Mouse (Mus musculus) spleen, postnatal 14 days (tissue): ENCODE measurements around the gene Tra2a.

ENCODE experiments used
- DNase-seq, 2 experiments: peaks; one replicate each; pipeline ENCODE4 v3.0.0; 2021 to 2022; ENCODE audit warnings: low spot score in 2 of 2

Gene Tra2a

DNA sequence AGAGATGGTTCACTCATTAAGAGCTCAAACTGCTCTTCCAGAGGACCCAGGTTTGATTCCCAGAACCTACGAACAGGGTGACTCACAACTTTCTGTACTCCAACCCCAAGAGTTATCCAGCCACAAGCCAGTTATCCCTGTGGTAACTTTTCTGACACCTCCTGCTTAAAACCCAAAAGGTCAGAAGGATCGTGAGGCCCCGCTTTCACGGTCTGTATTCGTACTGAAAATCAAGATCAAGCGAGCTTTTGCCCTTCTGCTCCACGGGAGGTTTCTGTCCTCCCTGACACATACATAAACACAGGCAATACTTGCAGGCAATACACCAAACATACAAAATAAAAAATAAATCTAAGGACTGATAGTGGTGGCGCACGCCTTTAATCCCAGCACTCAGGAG lies 27.5 kb downstream of the Tra2a start:
- peak; percentile 100 for DNase-seq

DNA sequence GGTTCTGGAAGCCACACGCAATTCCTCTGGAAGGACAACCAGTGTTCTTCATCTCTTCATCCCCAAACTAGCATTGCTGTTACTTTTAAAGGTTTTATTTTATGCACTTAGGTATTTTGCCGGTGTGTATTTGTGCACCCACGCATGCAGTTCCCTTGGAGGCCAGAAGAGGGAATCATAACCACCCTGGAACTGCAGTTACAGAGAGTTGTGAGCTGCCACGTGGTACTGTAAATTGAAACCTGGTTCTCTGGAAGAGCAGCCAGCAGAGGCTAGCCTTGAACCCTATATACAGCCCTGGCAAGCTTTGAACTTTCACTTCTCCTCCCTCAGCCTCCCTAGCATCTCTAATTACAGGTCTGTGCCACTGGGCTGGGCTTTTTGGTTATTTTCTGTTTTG lies 30.5 kb downstream of the Tra2a start:
- no peak for DNase-seq

DNA sequence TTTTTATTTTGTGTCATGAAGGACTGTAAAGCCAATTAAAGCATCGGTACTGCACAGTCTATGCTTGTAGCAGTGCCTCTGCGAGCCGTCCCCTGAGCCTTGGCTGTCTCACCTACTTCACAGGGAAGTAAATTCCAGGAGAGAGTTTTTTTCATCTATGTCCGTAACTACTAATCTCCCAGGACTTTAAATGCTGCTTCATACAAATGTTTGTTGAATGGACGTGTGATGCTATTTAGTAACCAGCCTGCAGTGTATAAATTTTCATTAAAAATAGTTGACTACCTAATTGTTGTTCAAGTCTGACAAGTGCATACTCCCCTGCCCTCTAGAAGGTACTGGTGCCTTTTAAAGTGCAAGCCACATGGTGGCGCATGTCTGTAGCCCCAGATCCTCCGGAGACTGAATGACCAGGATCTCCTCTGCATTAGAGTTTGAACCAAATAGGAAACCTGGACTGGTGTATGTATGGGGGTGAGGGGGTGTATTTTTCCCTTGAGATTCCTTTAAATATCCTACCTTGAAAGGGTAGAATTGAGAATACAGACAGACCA lies 35.6 kb downstream of the Tra2a start:
- no peak for DNase-seq

DNA sequence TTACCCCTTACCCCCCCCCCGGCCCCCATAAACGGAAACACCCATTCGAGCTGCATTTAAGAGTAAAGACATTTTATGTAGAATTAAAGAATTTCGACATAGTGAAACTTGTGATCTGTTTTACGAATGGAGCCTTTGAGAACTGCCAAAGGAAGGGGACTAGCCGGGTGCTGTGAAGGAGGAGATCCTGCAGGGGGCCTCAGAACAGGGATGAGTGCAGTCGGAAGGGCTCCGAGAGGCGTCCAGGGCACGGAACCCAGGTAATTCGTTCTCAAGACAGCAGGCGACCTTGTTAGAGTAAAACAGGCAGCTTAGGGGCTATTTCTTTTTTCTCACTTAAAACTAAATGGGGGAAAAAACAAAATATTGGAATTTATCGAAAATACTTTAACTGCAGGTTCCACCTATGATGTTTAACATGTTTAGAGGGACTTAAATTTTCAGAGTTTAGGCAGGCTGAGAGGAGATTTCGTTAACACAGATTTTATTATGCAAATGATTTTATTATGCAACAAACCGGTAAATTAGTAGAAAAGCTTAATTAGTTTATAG lies 36.6 kb downstream of the Tra2a start:
- no peak for DNase-seq

DNA sequence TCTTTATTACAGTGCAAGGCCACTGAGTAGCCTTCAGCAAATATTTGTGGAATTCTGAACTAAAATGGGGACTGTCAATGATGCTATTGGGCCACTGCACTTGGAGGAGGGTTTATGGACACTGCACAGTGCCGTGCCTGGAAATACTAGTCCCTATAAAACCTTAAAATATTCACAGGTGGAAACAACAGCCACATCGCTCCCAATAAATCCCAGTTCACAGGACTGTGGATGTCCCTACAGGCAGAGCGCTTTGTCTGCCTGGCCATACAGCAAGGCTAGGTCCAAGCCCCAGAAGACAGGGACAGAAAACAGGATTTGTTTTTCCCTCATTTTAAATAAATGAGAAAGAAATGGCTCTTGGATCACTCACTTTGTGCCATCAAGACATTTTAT lies 38.1 kb downstream of the Tra2a start:
- no peak for DNase-seq

DNA sequence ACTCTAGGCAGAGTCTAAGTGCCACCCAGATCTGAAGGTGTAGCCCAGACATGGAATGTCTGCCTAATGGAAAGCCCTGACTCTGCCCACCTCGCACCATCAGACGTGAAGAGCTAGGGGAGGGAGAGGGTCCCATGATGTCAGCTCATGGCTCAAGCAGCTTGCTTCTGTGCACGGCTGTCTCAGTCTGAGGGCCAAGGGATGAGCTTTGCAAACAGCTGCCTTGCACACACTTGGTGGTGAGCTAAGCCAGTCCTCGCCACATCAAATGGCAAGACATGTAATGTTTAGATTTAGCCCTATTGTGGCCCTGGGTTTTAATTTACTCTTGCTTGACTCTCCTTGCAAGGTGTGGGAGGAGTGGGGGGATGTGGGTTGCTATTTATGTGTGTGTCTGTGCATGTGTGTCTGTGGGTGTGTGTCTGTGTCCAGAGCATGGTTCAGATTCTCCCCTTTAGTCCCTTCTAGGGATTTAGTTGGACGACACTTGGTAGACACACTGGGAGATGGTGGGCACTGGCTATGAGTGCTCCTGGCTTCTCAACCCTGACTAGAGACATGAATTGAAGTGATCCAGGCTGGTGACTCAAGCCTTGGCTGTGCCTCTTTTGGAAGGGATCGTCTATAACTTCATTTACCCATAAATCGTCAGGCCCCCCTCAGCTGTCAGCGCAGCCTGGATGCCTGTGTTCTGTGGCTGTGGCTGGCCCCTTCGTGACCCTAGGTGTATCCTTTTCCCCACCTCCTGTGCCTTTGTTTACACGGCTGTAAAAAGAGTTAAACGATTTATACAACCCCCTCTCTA lies 38.7 kb downstream of the Tra2a start:
- no peak for DNase-seq

DNA sequence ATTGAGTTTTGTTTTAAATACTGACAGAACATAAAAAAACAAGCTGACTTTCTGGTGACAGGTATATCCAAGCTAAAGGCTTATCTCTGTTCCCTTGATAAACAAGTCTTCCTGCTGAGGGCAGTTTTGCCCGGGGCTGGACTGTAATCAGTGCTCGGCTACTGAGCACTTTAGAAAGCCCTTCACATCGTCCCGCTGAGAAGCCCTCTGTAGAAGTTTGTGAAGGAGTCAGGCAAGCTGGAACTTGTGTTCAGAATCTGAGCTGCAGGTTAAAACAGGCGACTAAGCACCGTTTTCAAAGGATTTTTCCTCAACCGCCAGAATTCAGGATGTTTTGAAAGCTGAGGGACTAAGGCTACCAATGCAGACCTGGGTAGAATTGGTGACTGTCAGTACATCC lies 41.9 kb downstream of the Tra2a start:
- DNase-seq = no peak

DNA sequence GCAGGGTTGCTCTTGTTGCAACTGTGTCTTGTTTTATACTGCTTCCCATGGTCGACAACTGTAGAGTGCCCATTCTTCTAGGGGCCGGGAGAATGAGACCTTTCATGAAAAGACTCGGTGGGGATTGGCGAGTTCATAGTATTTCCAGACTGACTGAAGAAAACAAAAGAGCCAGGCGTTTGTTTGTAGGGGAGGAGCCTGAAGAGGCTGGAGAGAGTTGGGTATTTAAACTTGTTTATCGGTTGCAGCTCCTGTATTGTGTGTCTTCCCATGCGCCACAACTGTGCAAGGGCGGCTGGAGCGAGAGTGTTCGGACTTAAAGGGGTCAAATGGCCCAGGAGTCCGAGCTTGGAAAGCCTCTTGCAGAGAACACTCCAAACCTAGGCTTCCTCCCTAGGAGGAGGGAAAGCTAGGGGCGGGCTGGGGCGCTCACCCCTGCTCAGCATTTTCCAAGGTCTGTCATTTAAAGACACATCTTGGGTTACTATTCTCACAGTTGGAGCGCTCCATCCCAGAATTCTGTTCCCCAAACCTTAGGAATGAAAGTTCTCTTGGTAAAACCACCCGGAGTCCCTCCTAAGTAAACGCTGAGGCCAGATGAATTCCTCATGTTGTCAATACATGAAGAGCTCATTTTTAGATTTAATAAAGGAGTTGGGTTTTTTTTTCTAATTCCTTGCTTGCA lies 43.8 kb downstream of the Tra2a start:
- DNase-seq = no peak

DNA sequence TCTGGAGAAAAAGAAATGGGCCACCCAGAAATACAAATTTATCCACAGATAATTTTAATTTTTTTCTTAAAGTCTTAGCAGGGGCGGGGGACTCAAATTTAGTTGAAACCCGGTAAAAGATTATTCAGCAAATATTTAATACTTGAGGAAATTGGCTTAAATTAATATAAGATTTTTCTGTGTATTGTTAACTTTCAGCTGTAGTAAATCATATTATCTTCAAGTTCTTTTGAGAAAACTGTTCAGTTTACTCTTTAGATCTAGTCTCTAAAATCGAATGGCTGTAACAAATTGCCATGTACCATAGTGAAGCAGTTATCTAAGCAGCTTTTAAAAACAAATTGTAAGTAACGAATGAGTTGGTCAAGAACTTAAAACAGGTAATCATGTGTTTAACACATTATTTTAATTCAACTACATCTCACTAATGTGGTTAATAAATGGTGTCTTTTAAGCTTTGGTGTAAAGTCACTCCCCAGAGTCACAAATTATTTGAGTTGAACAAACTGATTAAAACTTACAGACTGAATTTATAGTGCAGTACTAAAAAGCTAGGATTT lies 44.8 kb downstream of the Tra2a start:
- no peak for DNase-seq

DNA sequence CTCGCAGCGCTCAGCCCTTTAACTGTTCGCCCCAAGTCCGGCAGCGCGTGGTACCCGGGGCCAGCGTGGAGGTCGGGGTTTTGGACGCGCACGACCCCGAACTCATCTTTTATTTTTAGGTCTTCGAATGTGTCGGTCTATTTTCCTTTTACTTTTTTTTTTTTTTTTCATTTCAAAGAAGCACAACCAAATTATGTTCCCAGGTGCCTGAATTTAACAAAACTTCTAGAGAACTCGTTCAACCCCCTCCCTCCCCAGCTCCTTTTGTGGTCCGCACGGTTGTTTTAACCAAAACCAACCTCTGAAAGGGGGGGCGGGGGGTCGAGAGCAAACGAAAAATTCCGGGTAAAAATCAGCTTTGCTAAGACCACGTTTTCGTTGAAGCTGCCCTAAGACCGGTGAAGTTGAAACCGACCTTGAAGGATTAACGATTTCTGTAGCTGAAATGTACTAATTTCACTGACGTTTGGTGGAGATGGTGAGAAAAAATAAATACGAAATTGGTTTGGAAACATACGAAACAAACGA lies 45.5 kb downstream of the Tra2a start:
- no peak for DNase-seq

DNA sequence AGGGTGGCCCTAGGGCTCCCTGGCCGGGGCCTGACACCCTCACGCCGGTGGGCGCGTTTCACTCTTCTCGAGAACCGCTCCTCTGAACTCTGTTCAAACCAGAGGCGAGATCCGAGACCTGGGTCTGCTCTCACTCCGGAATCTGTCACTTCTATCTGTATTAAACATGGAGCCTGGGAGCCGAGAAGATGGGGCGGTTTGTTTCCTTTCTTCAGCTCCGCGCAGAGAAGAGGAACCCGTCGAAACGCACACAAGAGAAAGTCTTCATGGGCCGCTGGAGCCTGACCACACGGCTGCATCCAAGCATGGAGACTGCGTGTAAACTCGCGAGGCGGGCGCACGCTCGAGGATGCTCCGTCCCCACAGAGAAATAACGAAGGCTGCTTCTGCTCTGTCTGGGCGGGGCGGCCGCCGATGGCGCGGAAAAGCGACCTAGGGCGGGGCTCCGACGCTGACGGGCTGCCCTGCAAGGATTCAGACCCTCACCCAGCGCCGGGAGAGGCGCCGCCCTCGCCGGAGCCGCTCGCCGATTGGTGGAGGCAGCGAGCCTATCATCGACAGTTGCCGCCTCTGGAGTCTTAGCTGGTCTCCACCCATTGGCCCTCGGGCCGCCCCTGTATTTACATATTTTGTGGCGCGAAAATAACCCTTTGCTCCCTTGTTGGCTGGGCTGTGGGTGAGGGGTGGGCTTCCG lies 46.1 kb downstream of the Tra2a start:
- peak; percentile 90 to 91 for DNase-seq

DNA sequence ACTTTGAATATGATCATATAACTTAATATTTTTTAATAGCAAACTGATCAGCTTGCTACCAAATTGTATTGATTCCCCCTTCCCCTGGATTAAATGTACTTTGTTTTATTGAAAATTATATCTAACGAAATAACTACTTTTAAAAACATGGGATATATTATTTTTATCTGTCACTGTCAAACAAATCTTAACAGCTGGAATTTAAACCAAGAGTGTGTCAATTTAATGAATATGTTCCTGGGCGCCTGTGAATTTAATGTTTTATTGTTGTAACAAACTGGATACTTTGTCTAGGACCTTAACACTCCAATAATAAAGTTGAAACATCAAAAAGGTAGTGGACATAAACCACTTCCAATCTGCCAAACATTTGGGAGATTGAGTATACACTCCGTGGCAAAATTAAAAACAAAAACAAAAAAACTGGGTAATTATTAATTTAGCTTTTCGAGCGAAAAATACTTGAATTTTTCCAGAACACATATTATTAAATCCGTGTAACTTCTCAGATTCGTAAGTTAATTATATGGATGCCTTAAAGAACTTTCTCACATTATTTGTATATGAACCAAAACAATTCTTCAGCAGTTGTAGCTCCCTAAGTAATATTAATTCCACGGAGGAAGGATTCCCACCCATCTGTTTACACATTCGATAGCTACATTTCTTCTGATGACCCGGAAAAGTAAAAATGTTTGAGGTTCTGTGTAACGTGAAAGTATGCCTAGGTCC lies 46.9 kb downstream of the Tra2a start:
- DNase-seq = no peak

DNA sequence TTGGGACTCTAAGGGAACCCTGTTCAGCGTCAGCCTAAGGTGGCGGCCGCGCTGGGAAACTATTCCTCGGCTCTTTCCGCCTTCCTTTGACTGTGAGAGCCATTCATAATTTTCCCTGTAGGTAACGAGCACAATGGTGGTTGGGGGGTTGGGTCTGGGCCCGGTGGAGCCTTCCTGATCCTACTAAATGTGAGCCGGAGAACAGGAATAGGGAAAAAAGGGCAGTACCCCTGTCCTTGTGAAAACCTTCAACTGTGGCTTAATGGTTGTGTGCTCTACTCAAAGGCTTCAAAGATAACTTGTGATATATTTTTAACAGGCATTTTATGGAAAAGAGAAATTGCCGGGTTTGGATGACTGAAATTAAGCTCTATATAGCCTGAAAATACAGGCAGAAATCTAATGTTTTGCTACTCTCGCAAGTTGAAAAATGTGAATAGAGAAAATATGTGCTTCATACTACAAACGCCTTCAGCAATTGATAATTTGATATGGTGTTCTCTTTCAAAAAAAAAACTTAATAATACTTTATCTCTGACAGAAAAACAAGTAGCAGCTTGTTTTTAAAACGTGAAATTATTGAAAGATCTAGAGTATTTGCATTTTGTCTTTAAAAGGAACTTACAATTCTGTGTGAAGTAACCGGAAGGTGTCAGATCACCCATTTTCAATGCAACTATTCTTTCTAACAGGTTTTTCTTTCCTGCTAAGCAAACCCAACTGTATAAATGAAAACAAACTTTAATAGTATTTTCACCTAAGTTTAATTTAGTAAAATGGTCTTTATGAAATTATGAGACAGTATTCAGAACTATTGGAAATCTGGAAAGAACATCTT lies 47.9 kb downstream of the Tra2a start:
- no peak for DNase-seq

DNA sequence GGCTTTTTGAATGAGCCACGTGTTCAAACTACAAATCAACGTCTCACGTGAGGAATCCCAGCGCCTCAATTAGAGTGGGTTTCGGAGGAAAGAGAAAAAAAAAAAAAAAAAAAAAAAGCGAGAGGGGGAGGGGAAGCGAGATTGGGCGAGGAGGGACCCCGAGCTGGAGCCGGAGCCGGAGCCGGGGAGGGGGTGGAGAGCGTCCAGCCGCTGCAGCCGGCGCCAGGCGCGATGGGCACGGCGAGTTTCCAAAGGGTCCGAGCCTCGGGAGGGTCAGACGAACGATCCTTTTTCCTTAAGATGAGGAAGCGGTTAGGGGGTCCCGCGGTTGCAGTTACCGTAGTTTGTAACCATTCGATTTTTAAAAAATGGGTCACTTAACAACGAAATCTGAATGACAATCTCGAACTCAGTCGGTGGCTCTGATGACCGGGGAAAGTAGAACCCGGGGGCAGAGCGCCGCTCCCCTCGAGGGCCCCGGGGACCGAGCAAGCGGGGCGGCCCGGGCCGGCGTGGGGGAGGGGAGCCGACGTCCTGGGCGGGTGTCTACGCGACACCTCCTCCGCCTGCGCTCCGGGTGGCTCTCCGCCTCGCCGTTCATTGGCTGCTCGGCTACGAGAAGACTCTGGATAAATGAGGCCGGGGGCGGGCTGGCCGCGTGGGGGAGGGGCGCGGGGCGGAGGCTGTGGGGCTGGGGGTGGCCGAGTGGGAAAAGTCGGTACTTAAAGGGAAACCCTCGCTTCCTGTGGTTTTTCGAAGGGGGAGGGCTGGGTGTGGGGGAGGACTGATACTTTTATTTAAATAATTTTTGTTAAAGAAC lies 48.7 kb downstream of the Tra2a start, which contains the start of gene Igf2bp3:
Gene Igf2bp3 (minus strand): TSS at position 30 of the 820 bp plus-strand sequence.
- DNase-seq = peak; percentile 69 to 82

DNA sequence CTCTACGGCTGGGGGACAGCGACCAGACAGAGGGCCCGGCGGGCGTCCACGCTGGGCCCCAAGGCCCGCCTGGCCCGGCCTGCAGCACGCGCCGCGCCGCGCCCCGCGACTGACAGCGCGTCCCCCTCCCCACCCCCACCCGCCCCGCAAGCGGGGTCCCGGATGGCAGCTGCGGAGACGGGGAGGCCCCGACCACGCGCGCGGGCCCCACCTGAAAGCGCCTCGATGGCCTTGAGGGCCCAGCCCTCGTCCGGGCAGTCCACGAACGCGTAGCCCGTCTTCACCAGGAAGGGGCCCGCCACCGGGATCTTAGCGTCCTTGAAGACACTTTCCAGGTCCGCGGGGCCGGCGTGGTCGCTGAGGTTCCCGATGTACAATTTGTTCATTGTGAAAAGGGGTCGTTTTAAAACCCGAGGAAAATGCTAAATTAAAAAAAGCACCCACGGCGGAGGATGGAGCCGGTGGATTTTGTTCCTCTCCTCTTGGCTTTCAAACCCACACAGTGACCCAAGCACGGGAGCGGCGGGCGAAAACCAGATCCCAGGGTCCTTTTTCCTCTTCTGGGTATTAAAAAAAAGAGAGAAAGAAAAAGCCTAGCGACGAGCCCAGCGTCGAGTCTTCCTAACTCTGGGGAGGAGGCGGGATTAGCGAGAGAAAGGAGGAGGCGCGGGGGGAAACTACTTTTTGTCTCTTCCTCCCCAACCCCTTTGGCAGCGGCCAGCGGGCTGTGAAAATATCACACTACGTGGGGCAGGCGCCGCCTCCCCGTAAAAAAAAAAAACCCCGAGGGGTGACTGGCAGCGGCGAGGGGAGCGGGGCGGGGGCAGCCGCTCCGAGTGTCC lies 49.5 kb downstream of the Tra2a start:
- DNase-seq = peak; percentile 30 to 47

DNA sequence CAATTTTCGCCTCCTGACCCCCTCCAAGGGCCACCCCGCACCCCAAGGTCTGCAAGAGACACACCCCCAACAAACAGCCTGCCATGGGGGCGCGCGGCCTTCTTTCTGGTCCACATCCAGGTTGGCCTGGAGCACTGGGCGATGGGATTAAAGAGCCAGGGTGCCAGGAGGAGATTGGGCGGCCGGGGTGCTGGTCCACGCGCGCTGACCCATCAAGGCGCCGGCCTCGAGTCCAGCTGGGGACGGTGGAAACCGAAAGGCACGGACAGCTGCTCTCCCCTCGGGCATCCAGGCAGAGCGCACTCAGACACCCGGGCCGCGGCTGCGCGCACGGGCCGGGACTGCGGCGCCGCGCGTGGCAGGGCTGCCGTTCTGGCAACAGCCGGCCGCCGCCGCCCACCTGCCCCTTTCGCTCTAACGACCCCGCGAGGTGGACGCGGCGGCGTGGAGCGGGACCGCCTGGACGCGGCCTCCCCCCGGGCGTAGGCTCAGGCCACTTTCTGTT lies 50.2 kb downstream of the Tra2a start:
- DNase-seq = peak in 1 of 2 experiments; percentile 25

DNA sequence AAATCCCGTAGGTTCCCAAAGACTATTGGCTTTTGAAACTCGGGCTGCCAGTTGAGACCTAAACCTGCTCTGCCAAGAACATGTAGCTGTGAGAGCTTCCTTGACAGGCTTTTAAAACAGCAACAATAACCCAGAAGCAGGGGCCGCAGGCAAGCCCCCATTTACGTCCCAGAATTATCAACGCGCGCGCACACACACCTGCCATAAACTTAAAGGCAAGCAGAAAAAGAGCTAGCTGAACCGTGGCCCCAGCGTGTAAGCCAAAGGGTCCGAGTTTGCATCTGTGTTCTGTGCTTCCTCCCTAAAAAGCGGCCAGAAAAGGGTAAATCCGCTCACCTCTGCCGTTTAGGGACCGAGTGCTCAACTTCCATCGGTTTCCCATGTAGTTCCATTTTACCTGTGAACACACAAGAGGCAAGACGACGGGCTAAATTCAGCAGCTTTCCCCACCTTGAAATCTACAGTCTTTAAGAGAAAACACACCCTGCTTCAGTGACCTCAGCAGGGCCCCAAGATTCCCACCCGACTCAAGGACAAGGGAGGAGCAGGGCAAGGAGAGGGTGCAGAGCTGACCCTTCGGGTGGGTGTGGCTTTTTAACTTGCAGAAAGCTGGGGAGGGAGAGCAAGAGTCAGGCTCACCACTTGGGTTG lies 50.8 kb downstream of the Tra2a start:
- no peak for DNase-seq
